Mouse (Mus musculus) cerebellum, adult 2 months (tissue): ENCODE results near the gene Rpl11. TPM values are rescaled to one million over a fixed set of nuclear protein-coding genes. Genes with fewer than 3 reads are reported as not detected.
"Not testable (repeated sequence)": the region's sequence is repeated elsewhere in the genome, so short reads cannot be mapped to it uniquely, and the experiment has no call there.

ENCODE experiments used
- DNase-seq, 2 experiments: peaks; one replicate each; pipeline ENCODE4 v3.0.0; 2021
- H3K27ac ChIP-seq: fragments of 200-500 bp; 2 replicates; pipeline ENCODE4 v1.5.1; 2012; ENCODE audit warnings: low read length, control low read depth, inconsistent platforms; ENCODE audit not compliant: insufficient read depth
- H3K27me3 ChIP-seq: fragments of 200-500 bp; 2 replicates; pipeline ENCODE4 v1.6.1; 2012; ENCODE audit warnings: inconsistent platforms, mild to moderate bottlenecking, low read length, moderate library complexity; ENCODE audit not compliant: control insufficient read depth, insufficient read depth
- H3K4me1 ChIP-seq: fragments of 200-500 bp; 2 replicates; pipeline ENCODE4 v1.6.1; 2011; ENCODE audit warnings: low read length; ENCODE audit not compliant: control insufficient read depth, insufficient read depth
- H3K4me3 ChIP-seq: fragments of 200-500 bp; replicated peaks from 2 replicates; pipeline ENCODE3; 2011; ENCODE audit warnings: mild to moderate bottlenecking, low read depth, low read length, control low read depth; ENCODE audit not compliant: insufficient read depth
- CTCF ChIP-seq: fragments of 200-500 bp; IDR thresholded peaks from 2 replicates; pipeline ENCODE4 v1.5.1; 2011; ENCODE audit warnings: low read depth, mild to moderate bottlenecking, control low read depth, low read length, moderate library complexity, borderline replicate concordance; ENCODE audit not compliant: insufficient read depth
- POLR2A ChIP-seq: fragments of 200-500 bp; IDR thresholded peaks from 2 replicates; pipeline ENCODE4 v1.6.1; 2011; ENCODE audit warnings: low read length, control low read depth, borderline replicate concordance; ENCODE audit not compliant: insufficient read depth
- WGBS: fragments of 180-500 bp; shearing (Covaris S2); methylation state at CpG from one replicate; pipeline ENCODE4 v1.1.7; 2018; 5-methylcytosine and 5-hydroxymethylcytosine counted together
- polyA plus RNA-seq: library from polyadenylated mRNA; depleted of rRNA; stranded (reverse); fragments of >200 nt; gene quantifications from 2 replicates; pipeline ENCODE4 v1.2.3, GENCODE M21; 2012; rRNA removed

Gene Rpl11
- polyA plus RNA-seq, result 436 and 481 TPM in 2 replicates

DNA sequence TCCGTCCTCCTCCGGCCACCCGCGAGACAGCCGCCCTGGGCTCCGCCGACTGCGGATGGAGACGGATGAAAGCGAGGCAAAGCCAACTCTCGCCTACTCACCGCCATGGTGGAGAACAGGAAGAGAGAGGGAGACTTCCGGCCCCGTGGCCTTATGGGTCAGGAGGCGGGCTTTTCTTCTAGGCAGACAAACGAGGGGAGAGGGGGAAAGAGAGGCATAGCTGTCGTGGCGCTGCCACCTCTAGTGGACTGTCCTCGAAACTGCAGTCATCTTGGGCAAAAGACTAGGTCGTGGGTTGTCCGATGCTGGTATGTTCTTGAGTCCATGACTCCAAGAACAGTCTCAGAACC is at the start of gene Rpl11:
TSS of gene Rpl11 (minus strand) at position 182 of the 350 bp plus-strand sequence.
- Histone ChIP-seq H3K27me3 (no peaks in the 10 kb centered on the region; the same call in 1 of the 2 replicates), H3K27ac (peak within 1 kb of the TSS; percentile 45; the same call in 1 of the 2 replicates), H3K4me3 (peak within 1 kb of the TSS; percentile 94), H3K4me1 (peaks cover 5% of the 10 kb centered on the region)
- WGBS, result under 1% methylated on average over 21 of the region's 21 CpGs
- DNase-seq, result peak; percentile 91 to 93
- TF ChIP-seq CTCF (peak; percentile 91), POLR2A (peak; percentile 83; the same call in 1 of the 2 replicates)

DNA sequence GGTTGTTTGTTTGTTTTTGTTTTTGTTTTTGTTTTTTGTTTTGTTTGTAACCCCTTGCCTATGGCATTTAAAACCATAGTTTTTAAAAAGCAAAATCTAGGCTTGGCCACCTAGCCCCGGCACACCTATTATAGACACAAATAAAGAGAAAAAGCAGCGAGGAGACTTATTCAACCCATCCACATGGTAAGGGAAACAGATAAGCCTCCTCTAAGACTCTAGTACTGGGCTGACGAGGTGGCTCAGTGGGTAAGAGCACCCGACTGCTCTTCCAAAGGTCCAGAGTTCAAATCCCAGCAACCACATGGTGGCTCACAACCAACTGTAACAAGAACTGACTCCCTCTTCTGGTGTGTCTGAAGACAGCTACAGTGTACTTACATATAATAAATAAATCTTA is 48.5 kb upstream of the Rpl11 start:
- H3K27ac ChIP-seq, H3K27me3 ChIP-seq, H3K4me1 ChIP-seq, DNase-seq, H3K4me3 ChIP-seq: not testable (repeated sequence)
- 84% methylated on average over 4 of the region's 4 CpGs for WGBS

DNA sequence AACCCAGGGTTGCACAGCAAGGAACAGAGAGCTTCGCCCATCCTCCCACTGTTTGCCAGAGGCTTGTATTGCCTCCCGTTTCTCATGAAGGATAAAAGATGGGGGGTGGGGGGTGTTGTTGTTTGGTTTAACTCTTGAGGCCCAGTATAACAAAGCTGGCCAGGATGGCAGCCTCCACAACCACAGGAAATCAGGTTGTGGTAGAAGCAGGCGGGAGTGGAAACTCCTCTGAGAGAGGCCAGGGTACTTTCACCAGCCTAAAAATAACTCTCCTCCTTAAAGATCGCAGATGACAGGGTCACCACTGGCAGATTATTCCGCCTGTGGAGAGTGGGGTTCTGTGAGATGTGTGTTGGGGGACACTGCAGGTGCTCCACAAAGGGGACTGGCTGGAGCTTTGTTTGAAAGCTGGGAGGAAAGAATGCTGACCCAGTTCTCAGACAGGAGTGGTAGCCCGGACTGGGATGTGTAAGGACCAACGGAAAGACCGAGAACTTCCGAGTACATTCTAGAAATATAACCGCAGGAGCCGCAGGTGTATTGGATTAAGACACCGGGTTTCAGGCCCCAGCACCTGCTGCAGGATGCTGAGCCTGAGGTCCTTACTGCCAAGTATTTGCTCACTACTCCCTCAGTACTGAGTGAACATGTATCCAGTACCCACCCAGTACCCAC is 47.3 kb upstream of the Rpl11 start:
- TF ChIP-seq POLR2A, result no peak
- TF ChIP-seq CTCF, result no peak
- no peak overlapping the region for H3K4me3 ChIP-seq
- DNase-seq, result no peak
- WGBS, result 71% methylated on average over 12 of the region's 12 CpGs
- H3K4me1 ChIP-seq, result no peaks in the 10 kb centered on the region
- no peaks in the 10 kb centered on the region for H3K27me3 ChIP-seq
- H3K27ac ChIP-seq, result no peak overlapping the region

DNA sequence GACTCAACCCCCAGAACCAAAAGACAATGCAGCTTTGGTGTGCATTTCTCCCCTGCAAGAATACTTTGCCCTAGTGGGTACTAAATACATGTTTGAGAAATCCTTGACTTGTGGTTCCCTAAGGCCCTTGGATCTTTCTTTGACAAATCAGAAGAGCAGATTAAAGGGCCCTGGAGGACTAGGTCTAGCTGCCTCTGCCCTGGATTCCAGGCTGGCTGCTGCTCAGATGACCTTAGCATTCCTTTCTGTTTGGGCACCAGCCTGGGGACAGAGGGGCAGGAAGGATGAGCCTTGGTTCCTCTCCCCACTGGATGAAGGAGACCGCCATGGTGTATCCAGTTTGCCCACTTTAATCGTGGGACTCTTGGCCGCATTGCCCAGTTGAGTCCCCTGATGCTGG is 45.2 kb upstream of the Rpl11 start:
- 94% methylated on average over 3 of the region's 3 CpGs for WGBS
- Histone ChIP-seq H3K27ac (no peak overlapping the region), H3K4me3 (no peak overlapping the region), H3K4me1 (no peaks in the 10 kb centered on the region), H3K27me3 (no peaks in the 10 kb centered on the region)
- TF ChIP-seq CTCF (no peak), POLR2A (no peak)
- DNase-seq, result no peak

DNA sequence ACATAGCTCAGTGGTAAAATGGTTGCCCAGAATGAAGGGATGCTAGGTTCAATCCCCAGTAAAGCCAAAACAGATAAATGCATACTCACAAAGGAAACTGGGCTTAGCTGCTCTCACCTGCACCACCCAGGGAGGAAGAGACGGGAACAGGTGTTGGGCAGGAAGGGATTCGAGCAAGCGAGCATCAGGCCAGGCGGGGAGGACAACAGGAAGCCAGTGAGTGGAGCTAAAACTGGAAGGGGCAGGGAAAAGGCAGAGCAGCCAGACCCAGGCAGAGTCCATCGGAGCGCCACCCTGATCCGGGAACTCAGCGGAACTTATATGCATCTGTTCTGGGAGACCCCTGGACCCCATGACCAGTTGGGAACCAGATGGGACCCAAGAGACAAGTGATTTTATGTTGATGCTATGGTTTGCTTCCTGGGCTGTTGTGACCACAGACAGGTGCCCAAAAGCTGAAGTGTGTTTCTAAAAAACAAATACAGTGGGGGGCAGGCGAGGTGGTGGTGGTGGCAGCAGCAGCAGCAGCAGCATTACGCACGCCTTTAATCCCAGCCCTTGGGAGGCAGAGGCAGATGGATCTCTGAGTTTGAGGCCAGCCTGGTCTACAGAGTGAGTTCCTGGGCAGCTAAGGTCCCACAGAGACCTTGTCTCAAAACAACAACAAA is 43.4 kb upstream of the Rpl11 start:
- no peaks in the 10 kb centered on the region for H3K27me3 ChIP-seq
- TF ChIP-seq CTCF (no peak), POLR2A (no peak)
- H3K27ac ChIP-seq, result no peak overlapping the region
- 72% methylated on average over 11 of the region's 11 CpGs for WGBS
- H3K4me1 ChIP-seq, result no peaks in the 10 kb centered on the region
- no peak for DNase-seq
- H3K4me3 ChIP-seq, result no peak overlapping the region

DNA sequence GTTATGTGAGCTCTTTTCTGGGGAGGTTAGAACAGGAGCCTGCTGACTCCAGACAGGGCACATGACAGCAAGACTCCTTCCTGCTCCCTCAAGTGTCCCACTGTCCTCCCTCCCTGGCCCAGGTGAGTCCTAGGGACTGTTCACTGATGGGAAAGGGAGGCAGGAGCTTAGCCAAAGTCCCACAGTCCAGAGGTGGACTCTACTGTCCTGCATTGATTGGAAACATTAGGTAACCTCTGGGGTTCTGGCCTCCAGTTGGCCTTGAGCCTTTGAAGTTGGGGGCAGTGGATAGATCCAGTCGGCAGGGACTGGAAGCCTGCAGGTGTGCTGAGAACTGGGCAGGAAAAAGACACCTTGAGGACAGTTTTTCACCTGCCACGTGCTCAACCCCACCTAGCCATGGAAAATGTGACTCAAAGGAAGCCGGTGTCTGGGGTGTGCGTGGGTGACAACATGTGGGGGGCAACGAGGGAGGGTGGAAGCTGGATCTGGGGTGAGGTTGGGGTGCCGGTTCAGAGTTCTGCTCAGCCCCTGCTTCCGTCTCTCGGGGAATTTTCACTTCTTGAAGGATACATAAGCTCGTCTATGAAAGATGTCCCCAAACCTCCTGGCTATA is 42.4 kb upstream of the Rpl11 start:
- TF ChIP-seq CTCF (no peak), POLR2A (no peak)
- H3K27me3 ChIP-seq, result no peaks in the 10 kb centered on the region

DNA sequence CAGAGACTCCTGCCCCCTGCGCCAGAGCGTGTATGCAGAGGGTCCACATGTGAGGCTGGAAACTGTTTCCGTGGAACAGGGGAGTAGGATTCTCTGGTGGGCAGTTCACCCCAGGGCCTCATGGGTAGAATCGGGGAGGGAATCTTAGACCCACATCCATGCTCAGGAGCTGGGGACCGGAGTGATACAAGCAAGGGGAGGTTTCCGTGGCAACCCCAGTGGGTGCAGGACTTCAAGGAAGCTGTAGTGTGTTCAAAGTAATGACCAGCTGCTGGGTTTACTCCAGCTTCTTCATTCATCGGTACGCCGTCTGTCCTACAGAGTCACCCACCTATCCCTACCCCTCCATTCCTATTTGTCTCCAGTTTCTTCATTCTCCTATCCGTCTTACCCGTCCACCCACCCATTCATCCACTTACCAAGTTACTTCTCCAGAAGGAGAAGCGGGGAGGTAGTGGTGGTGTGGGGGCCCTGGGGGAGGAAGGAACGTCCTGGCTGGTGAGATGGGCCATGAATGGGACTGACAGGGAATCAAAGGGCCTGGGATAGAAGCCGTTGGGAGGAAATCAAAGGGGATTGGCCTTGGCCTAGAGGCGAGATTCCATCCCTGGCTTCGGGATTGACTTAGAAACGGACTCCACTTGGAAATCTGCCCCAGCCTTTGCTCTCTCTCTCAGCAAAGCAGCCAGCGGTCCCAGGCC is 41.4 kb upstream of the Rpl11 start:
- Histone ChIP-seq H3K27me3 (no peaks in the 10 kb centered on the region), H3K4me1 (no peaks in the 10 kb centered on the region), H3K4me3 (no peak overlapping the region), H3K27ac (no peak overlapping the region)
- WGBS, result 32% methylated on average over 18 of the region's 18 CpGs
- DNase-seq, result peak; percentile 19 to 48
- TF ChIP-seq CTCF, result no peak
- no peak for TF ChIP-seq POLR2A

More for the DNA sequence above, 42.4 kb upstream of the Rpl11 start:
- no peak for DNase-seq
- no peak overlapping the region for H3K27ac ChIP-seq
- H3K4me3 ChIP-seq, result no peak overlapping the region
- H3K4me1 ChIP-seq, result no peaks in the 10 kb centered on the region
- 82% methylated on average over 9 of the region's 9 CpGs for WGBS

DNA sequence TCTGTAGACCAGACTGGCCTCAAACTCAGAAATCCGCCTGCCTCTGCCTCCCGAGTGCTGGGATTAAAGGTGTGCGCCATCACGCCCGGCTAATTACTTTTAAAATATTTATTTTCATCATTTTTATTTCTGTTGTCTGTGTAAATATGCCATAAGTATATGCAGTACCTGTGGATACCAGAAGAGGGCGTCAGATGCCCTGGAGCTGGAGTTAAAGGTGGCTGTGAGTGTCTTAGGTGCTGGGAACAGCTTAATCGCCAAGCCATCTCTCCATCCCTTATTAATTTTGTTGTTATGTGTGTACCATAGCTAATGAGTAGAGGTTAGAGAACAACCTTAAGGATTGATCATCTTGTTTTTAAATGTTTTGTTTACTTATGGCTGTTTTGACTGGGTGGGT is 39.3 kb upstream of the Rpl11 start:
- no peak for TF ChIP-seq CTCF
- TF ChIP-seq POLR2A, result no peak
- Histone ChIP-seq H3K27ac (no peak overlapping the region), H3K4me1 (no peaks in the 10 kb centered on the region), H3K27me3 (no peaks in the 10 kb centered on the region), H3K4me3 (no peak overlapping the region)
- 89% methylated on average over 7 of the region's 7 CpGs for WGBS
- DNase-seq, result no peak
